Mouse (Mus musculus): Measurements from ENCODE around the gene Gm29797.

GRCm38 (mm10) chr2:181691083-181691482, 34.2 kb downstream of the Gm29797 start:
- no peak for TF ChIP-seq CTCF (IDR thresholded peaks at IDR 0.05; ENCODE audit: borderline replicate concordance, insufficient read depth, low read depth, low read length)
- no peak for TF ChIP-seq POLR2A (IDR thresholded peaks at IDR 0.05; ENCODE audit: borderline replicate concordance, insufficient read depth, low read length)

Data from cerebellum, adult 2 months (tissue).